Mouse (Mus musculus) bone marrow, adult 2 months (tissue): Measurements from ENCODE around the gene Fbxo31. TPM values are rescaled to one million over a fixed set of nuclear protein-coding genes. Genes with fewer than 3 reads are reported as not detected.
A peak's percentile ranks its signal among the peaks of the same experiment; 100 is the strongest.

ENCODE experiments used
- H3K27ac ChIP-seq: fragments of 200-500 bp; 2 replicates; pipeline ENCODE4 v1.5.1; 2012; ENCODE audit warnings: low read depth, mild to moderate bottlenecking, control low read depth, inconsistent platforms, low read length; ENCODE audit not compliant: control insufficient read depth, poor library complexity, insufficient read depth
- H3K4me1 ChIP-seq: fragments of 200-500 bp; 2 replicates; pipeline ENCODE4 v1.6.1; 2011; ENCODE audit warnings: low read length; ENCODE audit not compliant: control insufficient read depth, insufficient read depth
- H3K4me3 ChIP-seq: fragments of 200-500 bp; replicated peaks from 2 replicates; pipeline ENCODE3; 2011; ENCODE audit warnings: mild to moderate bottlenecking, low read depth, low read length, control low read depth; ENCODE audit not compliant: control insufficient read depth
- CTCF ChIP-seq: fragments of 200-500 bp; IDR thresholded peaks from 2 replicates; pipeline ENCODE4 v1.5.1; 2011; ENCODE audit warnings: low read length, control low read depth; ENCODE audit not compliant: control insufficient read depth, insufficient read depth
- POLR2A ChIP-seq: fragments of 200-500 bp; IDR thresholded peaks from 2 replicates; pipeline ENCODE4 v1.6.1; 2011; ENCODE audit warnings: low read depth, mild to moderate bottlenecking, control low read depth, low read length, borderline replicate concordance; ENCODE audit not compliant: control insufficient read depth
- WGBS: fragments of 180-500 bp; shearing (Covaris S2); methylation state at CpG from one replicate; pipeline ENCODE4 v1.1.7; 2018; 5-methylcytosine and 5-hydroxymethylcytosine counted together
- polyA plus RNA-seq: library from polyadenylated mRNA; stranded (reverse); fragments of >200 nt; gene quantifications from 2 replicates; pipeline ENCODE4 v1.2.4, GENCODE M21; 2011; ENCODE audit warnings: low replicate concordance; ENCODE audit not compliant: missing spikeins, insufficient read depth, insufficient read length

The Fbxo31 gene
- polyA plus RNA-seq, 1 experiment: 19.4 TPM

- H3K4me1 ChIP-seq: no peaks in the 10 kb centered on the region; the same call in 1 of the 2 replicates
- WGBS: 57% methylated on average over 8 of the region's 8 CpGs
- TF ChIP-seq CTCF (no peak), POLR2A (no peak)
These were observed 5.0 kb upstream of the Fbxo31 start for GRCm38 (mm10) chr8:121583653-121584052.

GRCm38 (mm10) chr8:121580465-121580864 is 1.9 kb upstream of the Fbxo31 start:
- WGBS: 26% methylated on average over 9 of the region's 9 CpGs
- Histone ChIP-seq H3K4me1 (peaks cover 3% of the 10 kb centered on the region; the same call in 1 of the 2 replicates), H3K4me3 (no peak overlapping the region), H3K27ac (peak overlapping the region; percentile 93)
- TF ChIP-seq CTCF (no peak), POLR2A (no peak)

More at GRCm38 (mm10) chr8:121583653-121584052, 5.0 kb upstream of the Fbxo31 start:
- Histone ChIP-seq H3K4me3 (no peak overlapping the region), H3K27ac (no peak overlapping the region)

- peaks cover 5% of the 10 kb centered on the region for H3K4me1 ChIP-seq
- TF ChIP-seq CTCF: no peak
- TF ChIP-seq POLR2A: no peak
- H3K4me3 ChIP-seq: peak overlapping the region; percentile 87
- H3K27ac ChIP-seq: peak overlapping the region; percentile 77
- WGBS: 1% methylated on average over 44 of the region's 44 CpGs
These were observed 593 bp downstream of the Fbxo31 start for GRCm38 (mm10) chr8:121577751-121578675.

- 65% methylated on average over 3 of the region's 3 CpGs for whole genome bisulfite sequencing
- Histone ChIP-seq H3K4me1 (peaks cover 5% of the 10 kb centered on the region), H3K4me3 (no peak overlapping the region), H3K27ac (no peak overlapping the region)
- TF ChIP-seq CTCF: no peak
- no peak for TF ChIP-seq POLR2A
These were observed 2.9 kb downstream of the Fbxo31 start for GRCm38 (mm10) chr8:121575661-121576060.

- TF ChIP-seq CTCF: no peak
- no peak for TF ChIP-seq POLR2A
- Histone ChIP-seq H3K4me1 (peaks cover 5% of the 10 kb centered on the region), H3K27ac (0 out of 2 replicates have a peak overlapping the region, but pooled peaks have one; percentile 14), H3K4me3 (no peak overlapping the region)
- WGBS: 43% methylated on average over 3 of the region's 3 CpGs
These were observed 5.3 kb downstream of the Fbxo31 start for GRCm38 (mm10) chr8:121573275-121573674.

- Histone ChIP-seq H3K4me1 (peaks cover 2% of the 10 kb centered on the region), H3K27ac (no peak overlapping the region), H3K4me3 (no peak overlapping the region)
- TF ChIP-seq CTCF (no peak), POLR2A (no peak)
- WGBS: 88% methylated on average over 7 of the region's 7 CpGs
These were observed 6.5 kb downstream of the Fbxo31 start for GRCm38 (mm10) chr8:121572121-121572520.

- Histone ChIP-seq H3K4me1 (peaks cover 2% of the 10 kb centered on the region; the same call in 1 of the 2 replicates), H3K4me3 (peak overlapping the region; percentile 50), H3K27ac (peak overlapping the region; percentile 82)
- peak; percentile 29; the same call in 1 of the 2 replicates for TF ChIP-seq POLR2A
- TF ChIP-seq CTCF: no peak
- 58% methylated on average over 17 of the region's 17 CpGs for WGBS
These were observed 7.8 kb downstream of the Fbxo31 start for GRCm38 (mm10) chr8:121570801-121571200.

- peak overlapping the region; percentile 50 for H3K4me3 ChIP-seq
These were observed 8.3 kb downstream of the Fbxo31 start for GRCm38 (mm10) chr8:121570335-121570734.

More at GRCm38 (mm10) chr8:121570335-121570734, 8.3 kb downstream of the Fbxo31 start:
- Histone ChIP-seq H3K27ac (peak overlapping the region; percentile 82), H3K4me1 (peaks cover 2% of the 10 kb centered on the region; the same call in 1 of the 2 replicates)
- WGBS: 35% methylated on average over 21 of the region's 21 CpGs
- no peak for TF ChIP-seq CTCF
- no peak for TF ChIP-seq POLR2A
